Mouse (Mus musculus): Measurements from ENCODE around the gene Retreg2.
A peak's percentile ranks its signal among the peaks of the same experiment; 100 is the strongest.

The Retreg2 gene

DNA sequence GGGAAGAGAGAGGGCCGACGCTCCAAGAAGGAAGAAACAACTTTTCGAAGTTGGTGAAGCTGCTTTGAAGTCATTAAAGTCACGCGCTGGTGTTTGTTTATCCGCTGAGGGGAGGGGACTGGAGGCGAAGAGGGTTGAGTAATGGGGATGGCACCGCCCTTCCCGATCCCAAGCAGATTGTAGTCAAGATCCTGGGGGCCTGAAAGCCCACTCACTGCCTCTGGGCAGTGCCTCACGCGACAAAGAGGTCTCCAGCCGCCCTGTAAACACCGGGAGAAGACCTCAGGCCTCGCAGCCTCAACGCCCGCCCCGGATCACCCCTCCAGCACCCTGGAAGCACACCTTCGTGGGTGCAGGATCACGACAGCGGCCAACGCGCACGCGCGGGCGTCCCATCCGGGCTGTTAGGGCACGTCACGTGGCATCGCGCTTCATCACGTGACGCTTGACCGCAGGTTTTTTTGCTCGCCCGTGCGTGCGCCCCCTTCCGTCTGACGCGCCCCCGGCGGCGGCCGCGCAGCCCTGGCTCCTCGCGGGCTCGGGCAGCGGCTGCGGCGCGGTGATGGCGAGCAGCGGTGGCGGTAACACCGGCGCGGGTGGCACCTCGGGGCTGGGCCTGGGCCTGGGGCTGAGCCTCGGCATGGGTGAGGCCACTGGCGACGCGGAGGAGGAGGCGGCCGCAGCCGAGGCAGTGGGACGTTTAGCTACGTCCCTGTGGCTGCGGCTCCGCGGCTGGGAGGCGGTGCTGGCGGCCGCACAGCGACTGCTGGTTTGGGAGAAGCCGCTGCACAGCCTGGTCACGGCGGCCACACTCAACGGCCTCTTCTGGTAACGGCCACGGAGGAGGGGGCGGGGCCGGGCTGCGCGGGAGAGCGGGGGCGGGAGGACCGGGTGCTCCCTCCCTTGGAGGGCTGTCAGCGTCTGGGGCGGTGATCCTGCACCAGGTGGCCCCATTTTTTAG lies at the start of gene Retreg2, which contains the start of gene Cnppd1:
Gene Retreg2 (plus strand): TSS at position 478 of the 961 bp plus-strand sequence.
Gene Cnppd1 (minus strand): TSS at position 411 of the 961 bp plus-strand sequence.
- peak; percentile 95 to 96 for DNase-seq (ENCODE audit: low spot score in 2 of 2)

DNA sequence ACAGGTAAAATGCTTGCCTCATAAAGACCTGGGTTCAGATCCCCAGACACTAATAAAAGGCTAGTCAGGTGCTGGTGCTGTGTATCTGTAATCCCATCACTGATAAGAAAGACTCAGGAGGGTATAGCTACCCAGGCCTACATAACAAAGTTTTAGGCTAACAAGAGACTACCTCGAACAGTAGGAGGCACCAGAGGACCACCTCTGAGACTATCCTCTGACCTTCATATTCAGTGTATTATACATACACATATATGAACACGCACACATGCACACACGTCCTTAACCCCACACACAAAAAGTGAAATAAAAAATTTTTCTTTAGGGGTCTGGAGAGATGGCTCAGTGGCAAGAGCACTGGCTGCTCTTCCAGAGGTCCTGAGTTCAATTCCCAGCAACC lies 20.4 kb upstream of the Retreg2 start:
- no peak for DNase-seq (ENCODE audit: low spot score in 2 of 2)

DNA sequence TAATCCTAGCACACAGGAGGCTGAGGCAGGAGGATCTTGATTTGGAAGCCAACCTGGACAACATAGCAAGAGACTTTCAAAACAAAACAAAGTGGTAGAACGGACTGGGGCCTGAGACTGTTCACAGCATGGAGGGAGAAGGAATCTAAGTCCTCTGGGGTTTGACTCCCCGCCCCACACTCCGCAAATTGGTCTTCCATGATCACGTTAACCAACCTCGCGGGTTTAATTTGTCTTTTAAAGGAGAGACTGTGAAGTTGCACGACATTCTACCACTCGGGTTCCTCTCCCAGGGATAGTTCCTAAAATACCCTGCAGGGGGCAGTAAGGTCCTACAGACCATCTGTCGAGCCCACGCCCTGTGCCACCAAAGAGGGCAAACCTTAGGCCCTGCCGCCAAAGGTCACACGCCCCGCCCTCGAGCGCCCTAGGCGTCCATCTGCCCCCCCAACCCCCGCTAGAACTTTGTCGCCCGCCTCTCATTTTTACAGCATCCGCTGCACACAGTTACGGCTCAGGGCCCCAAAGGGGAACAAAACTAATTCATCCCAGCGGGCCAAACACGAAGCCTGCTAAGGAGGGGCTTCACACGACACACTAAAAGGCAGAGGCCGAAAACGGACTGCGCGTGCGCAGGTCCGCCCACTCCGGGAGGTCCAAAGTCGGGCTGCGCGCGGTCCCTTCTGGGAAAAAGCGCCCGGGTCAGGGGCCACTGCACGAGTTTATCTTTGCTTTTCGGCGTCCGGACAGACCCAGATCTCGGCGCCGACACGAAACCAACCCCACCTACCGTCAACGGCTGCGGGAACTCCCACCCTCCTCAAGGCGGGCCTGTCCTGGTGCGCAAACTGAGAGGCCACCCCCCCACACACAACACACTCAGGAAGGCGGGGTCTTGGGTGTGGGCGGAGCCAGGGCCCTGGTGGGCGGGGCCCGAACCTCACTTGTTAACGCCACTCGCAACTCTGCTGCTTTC lies 17.9 kb upstream of the Retreg2 start, which contains the start of gene Nhej1:
Gene Nhej1 (minus strand): TSS at position 855 of the 976 bp plus-strand sequence.
- DNase-seq (ENCODE audit: low spot score in 2 of 2): peak; percentile 94 to 95

DNA sequence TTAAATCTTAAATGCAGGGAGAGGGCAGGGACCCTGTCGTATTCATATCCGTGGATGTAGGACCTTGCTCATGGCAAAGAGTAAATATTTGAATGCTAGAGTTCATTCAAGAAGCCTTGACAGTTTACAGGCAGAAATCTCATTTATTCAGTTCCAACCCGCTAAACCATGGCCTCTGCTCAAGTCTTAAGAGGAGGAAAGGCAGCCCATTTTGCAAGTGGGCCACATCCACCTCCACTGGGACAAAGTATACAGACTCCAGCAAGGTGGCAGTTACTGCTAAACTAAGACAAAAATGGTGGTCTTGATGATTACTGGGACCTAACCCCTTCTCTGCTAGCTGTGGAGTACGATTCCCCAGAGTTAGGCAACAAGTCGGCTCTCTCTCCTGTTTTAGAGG lies 17.2 kb upstream of the Retreg2 start:
- no peak for DNase-seq (ENCODE audit: low spot score in 2 of 2)

DNA sequence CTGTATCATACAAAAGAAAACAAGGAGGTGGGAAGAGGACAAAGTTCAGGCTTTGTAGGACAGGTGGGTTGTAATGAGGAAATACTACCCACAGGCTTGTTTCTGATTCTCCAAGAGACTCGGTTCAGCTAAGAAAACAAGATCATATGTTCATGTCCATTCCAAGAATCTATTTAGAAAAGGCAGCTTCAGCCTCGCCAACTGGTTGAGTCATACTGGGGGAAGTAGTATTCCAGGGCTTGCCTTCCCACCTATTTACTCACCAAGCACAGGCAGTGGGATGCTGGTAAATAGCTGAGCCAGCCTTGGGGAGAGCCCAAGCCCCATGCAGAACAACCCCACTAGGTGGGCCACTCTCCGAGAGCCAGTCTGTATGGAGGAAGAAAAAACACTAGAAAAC lies 13.9 kb upstream of the Retreg2 start:
- no peak for DNase-seq (ENCODE audit: low spot score in 2 of 2)

DNA sequence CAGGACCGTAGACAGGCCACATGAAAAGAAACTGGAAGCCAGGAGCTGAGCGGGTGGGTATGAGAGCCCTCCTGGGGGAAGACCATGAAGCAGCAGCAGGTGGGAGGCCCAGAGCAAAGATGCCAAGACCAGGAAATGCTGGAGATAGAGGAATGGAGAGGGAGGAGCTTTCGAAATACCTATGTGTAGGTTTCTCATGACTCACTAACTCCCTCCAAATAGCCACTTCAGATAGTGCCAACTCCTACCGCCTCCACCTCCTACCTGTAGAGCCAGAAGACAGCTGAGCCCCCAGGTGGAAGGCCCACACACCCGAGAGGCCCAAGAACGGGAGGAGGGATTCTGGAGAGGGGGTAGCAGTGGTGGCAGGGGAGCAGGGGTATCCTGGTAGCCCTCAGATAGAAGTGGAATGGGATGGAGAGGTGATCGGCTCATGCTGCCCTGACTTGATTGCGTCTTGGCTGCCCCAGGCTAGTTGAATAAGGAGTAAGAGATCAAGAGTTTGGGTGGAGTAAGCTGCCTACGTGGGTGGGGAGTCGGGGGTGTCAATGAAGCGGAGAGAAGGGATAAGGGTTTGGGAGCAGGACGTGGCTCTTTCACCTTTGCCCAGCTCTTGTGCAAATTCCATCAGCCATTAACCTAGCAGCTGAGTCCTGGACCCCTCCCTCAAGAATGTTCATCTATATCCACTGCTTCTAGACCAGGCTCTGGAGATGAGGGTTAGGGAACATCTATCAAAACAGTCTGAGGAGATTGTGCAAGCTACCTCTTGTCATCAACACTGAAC lies 9.0 kb upstream of the Retreg2 start, which contains the start of gene Slc23a3:
Gene Slc23a3 (minus strand): TSS at position 470 of the 787 bp plus-strand sequence.
- DNase-seq (ENCODE audit: low spot score in 2 of 2): no peak

DNA sequence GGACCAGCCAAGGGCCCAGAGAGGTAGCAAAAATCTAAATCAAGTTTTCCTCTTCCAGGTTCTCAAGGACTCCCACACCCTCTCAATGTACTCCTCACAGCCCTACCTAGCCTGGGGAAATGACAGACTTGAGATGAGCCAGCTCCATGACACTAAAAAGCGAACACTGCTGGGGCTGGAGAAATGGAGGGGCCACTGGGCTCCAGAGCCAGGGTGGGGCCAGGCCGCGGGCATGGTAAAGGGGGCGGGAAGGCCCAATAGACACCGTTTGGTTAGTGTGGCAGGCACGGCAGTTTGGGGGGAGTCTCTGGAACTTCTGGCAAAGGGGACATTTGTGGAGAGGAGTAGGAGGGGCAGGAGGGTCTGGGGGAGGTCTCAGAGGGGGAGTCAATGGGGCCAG lies 6.3 kb upstream of the Retreg2 start:
- DNase-seq (ENCODE audit: low spot score in 2 of 2): no peak

DNA sequence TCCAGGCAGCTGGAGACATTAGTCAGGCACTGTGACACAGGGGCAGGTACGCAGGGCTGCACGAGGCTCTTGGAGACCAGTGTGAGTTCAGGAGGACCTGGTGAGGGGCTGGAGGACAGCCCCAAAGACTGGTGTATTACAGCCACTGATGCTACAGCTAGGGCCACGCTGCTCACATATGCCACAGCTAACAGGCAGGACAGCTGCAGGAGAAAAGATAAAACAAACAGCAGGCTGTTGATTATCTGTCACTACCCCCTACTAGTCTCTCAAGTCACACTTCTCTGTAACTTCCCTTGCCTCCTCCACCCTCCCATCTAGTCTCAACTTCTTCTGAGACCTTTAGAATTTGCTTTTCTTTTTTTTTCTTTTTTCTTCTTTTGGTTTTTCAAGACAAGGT lies 5.8 kb upstream of the Retreg2 start:
- DNase-seq (ENCODE audit: low spot score in 2 of 2): no peak

DNA sequence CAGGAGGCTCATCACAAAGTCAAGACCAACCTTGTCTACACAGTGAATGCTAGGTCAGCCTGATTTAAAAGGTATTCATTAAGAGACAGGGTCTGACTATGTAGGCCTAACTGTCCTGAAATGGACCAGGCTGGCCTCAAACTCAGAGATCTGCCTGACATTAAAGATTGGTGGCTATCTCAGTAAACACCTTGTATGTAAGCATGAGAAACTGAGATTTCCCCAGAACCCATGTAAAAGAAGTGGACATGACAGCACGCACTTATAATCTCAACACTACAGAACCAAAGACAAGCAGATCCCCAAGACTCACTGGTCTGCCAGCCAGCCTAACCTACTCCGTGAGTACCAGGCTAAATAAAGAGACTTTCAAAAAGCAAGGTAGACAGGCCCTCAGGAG lies 4.1 kb upstream of the Retreg2 start:
- DNase-seq (ENCODE audit: low spot score in 2 of 2): no peak

DNA sequence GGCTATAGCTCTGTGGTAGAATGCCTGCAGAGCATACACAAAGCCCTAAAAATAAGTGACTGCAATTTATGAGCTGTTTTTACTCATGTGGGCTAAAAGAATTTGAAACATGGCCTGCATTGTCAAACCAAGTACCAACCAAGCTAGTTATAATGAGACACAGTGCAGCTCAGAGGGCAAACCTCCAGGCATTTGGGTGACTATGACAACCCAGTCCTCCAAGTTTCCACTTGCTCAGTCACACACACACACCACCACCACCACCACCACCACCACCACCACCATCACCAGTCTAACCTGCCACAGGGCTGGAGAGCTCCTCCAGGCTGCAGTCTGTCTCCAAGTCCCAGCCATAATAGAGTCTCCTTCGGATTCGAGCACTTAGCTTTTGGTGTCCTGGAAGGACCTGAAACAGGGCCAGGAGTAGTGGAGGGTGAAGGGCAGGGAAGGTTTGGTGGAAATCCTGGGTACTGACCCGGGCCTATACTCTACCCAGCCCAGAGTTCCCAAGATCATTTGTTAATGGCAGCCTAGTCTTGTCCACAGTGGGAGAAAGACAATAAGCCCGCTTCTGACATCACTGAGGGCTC lies 1.9 kb upstream of the Retreg2 start:
- no peak for DNase-seq (ENCODE audit: low spot score in 2 of 2)

DNA sequence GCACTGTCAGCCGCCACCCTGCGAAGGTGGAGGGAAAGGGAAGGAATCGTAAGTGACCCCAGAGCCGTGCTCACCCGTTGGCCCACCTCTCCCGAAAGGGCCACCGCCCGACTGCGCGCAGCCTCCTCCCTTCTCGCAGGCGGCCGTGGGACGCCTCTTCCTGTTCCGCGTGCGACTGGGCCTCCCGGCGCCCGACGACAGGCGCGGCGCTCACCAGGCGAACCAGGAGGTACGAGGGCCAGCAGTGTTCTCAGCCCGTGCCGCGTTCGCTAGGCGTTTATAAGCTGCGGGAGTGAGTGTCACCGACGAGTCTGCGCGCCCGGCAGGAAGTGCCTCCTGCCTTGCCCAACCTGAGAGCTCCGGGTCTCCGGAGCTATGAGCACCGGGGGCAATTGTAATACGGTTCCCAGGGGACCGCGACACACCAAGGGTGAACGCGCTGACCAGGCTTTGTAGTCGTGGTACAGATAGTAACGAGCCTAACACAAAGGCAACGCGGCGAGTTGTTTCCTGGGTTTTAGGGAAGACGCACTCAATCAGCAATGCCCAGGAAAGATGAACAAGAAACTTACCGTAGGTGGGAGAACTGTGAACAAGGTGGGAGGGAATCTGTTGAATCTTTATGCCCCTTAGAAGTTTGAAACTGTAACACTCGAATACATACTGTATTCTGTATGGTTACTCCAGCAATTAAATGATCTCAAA lies 940 bp upstream of the Retreg2 start:
- DNase-seq (ENCODE audit: low spot score in 2 of 2): peak; percentile 60 to 73

DNA sequence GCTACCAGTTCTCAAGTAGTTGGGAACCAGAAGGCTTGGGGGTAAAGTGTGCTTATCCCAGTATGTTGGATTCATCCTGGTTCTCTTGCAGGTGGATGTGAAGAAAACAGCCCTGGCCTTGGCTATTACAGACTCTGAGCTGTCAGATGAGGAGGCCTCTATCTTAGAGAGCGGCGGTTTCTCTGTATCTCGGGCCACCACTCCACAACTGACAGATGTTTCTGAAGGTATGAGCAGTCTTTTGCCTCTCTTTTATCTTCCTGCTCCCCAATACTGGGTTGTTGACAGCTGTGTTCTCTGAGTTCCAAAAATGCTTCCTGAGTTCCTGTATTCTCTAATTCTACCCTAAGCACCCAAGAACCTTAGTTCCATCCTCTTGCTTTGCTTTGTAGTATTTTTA lies 3.0 kb downstream of the Retreg2 start:
- no peak for DNase-seq (ENCODE audit: low spot score in 2 of 2)

DNA sequence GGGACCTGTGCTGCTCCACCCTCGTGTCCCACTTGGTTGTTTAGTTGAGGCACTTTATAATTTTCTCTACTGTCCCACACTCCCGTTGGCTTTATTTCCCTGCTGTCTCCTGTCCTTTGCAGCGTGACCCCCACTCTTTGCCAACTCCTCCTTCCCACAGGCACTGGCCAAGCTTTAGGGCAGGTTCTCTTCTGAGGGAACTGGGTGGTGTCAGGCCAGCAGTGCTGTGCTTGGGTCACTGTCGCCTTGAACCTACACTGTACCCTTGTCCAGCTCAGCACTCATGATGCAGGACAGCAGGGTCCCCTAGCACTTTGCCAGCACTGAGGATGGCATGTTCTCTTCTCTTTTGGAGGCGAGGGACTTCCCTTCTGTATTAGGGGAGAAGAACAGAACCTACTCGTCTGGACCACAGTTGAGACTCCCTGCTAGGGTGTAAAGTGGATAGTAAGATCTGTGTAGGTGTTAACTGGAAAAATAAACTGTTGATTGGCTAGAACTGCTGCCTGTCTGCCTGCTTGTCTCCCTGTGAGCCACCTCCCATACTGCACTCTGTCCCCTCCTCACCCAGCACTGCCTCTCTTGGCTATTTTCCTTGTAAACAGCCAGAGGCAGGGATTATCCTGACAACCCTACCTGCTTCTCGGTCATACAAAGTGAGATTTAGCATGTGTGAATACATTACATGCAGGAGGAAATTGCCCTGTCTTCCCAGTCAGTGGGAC lies 5.0 kb downstream of the Retreg2 start:
- DNase-seq (ENCODE audit: low spot score in 2 of 2): no peak

DNA sequence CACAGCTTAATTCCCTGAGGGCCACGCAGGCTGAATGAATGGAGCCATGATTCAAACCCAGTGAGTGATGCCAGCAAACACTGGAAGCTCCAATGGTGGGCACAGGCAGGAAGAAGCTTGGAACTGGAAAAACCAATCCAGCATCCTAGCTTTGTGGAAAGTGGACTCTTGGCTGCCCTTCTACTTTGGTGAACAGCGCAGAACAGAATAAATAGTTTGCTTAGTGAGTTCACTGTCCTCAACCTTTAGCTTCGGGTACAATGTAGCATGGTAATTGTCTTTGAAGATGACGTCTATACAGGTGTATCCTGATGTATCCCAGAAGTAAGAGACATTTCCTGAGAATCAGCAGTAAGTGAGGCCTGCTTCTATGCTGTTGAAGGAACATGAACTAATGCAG lies 6.1 kb downstream of the Retreg2 start:
- DNase-seq (ENCODE audit: low spot score in 2 of 2): no peak

DNA sequence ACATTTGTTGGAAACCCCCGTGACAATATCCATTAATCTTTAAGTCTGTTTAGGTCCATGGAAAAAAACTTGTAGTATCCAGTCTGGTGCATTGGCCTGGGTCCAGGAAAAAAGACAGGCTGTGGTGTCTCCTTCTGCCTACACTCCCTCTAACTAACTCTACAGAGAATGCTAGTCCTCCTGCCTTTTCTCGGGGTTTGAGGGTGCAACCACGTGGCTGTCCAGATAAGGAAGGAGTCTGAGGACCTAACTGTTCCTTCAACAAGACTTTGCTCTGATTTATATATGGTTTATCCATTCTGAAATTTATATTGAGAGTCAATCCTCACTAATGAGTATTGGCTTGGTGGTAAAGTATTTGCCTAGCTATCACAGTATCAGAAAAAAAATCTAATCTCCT lies 13.3 kb downstream of the Retreg2 start:
- no peak for DNase-seq (ENCODE audit: low spot score in 2 of 2)

DNA sequence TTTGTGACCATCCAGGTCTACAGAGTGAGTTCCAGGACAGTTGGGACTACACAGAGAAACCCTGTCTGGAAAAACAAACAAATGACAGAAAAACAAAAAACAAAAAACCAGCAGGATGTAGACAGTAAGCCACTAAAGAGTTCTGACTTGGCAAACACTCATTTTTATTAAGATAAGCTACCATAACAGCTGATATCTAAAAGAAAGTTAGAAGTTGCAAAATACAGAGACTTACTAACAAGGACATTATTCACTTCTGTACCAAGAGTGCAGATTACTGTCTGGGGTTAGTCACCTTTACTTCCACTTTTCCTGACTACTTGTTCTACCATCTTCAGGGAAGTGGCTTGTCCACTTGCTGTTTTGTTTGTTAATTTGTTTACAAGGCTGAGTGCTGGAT lies 16.4 kb downstream of the Retreg2 start:
- no peak for DNase-seq (ENCODE audit: low spot score in 2 of 2)

DNA sequence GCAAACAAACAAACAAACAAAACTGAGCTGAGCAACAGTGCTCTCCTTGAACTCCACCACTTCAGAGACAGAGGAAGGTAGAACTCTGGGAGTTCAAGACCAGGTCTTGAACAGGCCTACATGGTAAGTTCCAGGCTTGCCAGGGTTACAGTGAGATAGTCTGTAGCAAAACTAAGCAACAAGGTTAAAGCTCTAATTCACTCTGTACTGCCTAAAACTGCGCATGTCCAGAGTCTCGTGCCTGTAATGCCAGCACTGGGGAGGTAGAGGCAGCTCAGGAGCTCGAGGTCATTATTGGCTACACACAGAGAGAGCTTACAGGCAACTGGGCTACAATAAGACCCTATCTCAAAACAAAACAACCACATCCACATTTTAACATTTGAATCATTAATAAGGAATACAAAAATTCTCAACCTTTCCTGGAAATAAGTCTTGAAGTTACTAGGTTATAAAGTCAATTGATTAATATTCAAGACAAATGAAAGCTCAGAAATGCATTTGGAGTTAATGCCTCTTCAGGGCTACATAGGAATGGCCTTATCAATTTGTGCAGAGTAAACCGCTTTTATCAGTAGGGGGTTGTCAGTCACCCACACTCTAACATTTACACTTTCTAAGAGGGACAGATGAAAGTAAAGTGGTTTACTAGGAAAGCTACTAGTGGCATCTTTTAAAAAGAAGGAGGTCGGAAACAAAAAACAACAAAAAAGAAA lies 17.1 kb downstream of the Retreg2 start:
- DNase-seq (ENCODE audit: low spot score in 2 of 2): no peak

DNA sequence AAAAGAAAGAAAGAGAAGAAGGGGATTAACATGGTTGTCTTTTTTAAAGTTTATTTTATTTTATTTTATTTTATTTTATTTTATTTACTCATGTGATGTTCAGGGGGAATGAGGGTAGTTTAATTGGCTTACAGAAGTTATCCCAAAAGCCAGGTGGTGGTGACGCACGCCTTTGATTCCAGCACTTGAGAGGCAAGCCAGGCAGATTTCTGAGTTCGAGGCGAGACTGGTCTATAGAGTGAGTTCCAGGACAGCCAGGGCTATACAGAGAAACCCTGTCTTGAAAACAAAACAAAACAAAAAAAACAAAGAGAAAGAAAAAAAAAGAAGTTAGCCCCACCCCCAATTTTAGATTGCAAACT lies 17.7 kb downstream of the Retreg2 start:
- no peak for DNase-seq (ENCODE audit: low spot score in 2 of 2)

DNA sequence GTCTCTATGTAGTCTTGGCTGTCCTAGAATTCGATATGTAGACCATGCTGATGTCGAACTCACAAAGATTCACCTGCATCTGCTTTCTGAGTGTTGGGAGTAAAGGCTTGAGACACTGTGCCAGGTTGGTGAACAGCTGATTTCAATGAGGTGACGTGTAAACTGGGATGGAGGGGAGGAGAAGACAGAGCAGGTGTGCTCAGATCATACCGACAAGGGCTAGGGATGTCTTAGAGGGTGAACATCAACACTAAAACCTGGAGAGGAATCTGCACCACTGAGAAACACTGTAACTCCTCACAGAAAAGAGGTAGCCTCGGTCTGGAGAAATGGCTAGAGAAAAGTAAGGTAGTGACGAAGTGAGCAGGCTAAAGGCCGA lies 25.5 kb downstream of the Retreg2 start:
- no peak for DNase-seq (ENCODE audit: low spot score in 2 of 2)
